Mouse (Mus musculus): Measurements from ENCODE around the gene Nt5c1a. TPM values are rescaled to one million over a fixed set of nuclear protein-coding genes. Genes with fewer than 3 reads are reported as not detected.
A peak's percentile ranks its signal among the peaks of the same experiment; 100 is the strongest.

Nt5c1a gene
- total and polyA plus RNA-seq, 3 experiments = not detected

DNA sequence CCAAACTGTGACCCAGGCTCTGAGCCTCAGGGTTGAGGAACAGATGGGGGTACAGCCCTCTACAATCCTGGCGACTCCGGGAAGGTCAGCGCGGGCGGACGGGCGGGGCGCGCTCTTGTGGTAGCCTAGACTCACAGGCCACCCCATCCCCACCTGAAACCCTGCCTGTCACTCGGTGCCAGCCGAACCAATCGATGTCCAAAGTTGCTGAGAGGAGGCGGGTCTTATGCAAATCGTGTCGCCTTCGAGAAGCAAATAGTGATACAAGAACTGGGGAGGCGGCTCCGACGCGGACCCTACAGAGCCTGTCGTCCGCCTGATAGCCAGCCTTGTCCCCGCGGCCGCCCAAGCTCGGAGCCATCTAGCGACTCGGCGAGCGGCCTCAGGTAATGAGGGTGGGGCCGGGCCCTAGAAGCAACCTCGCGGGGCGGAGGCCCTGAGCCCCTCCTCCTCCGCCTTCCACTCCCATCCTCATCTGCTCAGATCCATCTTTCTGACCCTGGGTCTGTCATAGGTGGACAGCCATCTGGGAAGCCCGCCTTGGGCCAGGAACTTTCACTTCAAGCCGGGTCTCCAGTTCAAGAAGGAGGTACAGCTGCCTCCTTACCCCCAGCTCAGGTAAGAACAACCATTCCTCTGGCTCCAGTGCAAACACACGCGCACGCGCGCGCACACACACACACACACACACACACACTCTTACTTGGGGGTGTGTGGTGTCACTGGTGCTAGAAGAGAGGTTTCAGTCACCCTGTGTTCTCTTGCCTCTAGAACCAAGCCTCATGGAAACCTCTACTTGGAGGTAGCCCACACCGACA, 17.9 kb upstream of the Nt5c1a start:
- ATAC-seq (ENCODE audit: extremely low read depth, insufficient number of reproducible peaks, low FRiP score, poor library complexity, severe bottlenecking) (no peak), DNase-seq (ENCODE audit: low spot score) (no peak)
- Histone ChIP-seq H3K27me3 (ENCODE audit: insufficient read depth, low read length) (peaks cover 35% of the 10 kb centered on the region), H3K4me3 (ENCODE audit: low read depth, low read length) (no peak overlapping the region), H3K4me1 (ENCODE audit: insufficient read depth, low read depth, low read length) (no peaks in the 10 kb centered on the region), H3K9me3 (replicated peaks) (no peaks in the 10 kb centered on the region), H3K36me3 (replicated peaks) (no peaks in the 10 kb centered on the region)
- TF ChIP-seq GATA2 (IDR thresholded peaks at IDR 0.05; ENCODE audit: borderline replicate concordance, low read depth, low read length) (no peak), GATA1 (IDR thresholded peaks at IDR 0.05; ENCODE audit: borderline replicate concordance, low read length) (no peak), CTCF (IDR thresholded peaks at IDR 0.05; ENCODE audit: low read depth, low read length) (no peak), POLR2AphosphoS5 (IDR thresholded peaks at IDR 0.05; ENCODE audit: insufficient replicate concordance, low read depth, low read length) (no peak), TAL1 (conservative IDR thresholded peaks at IDR 0.05; ENCODE audit: low read depth, low read length) (no peak)

DNA sequence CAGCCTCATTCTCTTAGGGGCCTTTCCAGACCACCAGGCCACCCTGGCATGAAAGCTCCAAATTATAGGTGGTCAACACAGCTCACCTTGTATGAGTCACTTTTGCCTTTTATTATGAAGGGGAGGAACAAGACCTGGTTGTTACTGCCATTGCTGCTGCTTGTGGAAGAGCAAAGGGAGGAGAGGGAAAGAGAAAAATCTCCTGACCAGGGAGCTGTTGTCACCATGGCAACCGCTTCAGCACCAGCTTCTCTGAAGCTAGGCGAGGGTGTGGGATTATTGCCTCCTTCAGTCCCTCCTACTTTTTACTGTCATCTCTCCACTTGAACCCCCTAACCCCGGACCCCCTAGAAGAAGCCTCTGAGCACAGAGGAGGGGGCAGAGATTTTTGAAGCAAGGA, 16.5 kb upstream of the Nt5c1a start:
- DNase-seq (ENCODE audit: low spot score) (no peak), ATAC-seq (ENCODE audit: extremely low read depth, insufficient number of reproducible peaks, low FRiP score, poor library complexity, severe bottlenecking) (no peak)
- H3K9me3 ChIP-seq (replicated peaks) = no peaks in the 10 kb centered on the region
- no peak overlapping the region for H3K4me3 ChIP-seq (ENCODE audit: low read depth, low read length)
- TF ChIP-seq TAL1 (conservative IDR thresholded peaks at IDR 0.05; ENCODE audit: low read depth, low read length) = no peak
- TF ChIP-seq GATA2 (IDR thresholded peaks at IDR 0.05; ENCODE audit: borderline replicate concordance, low read depth, low read length) = no peak
- no peak for TF ChIP-seq POLR2AphosphoS5 (IDR thresholded peaks at IDR 0.05; ENCODE audit: insufficient replicate concordance, low read depth, low read length)
- no peak for TF ChIP-seq CTCF (IDR thresholded peaks at IDR 0.05; ENCODE audit: low read depth, low read length)
- no peaks in the 10 kb centered on the region for H3K4me1 ChIP-seq (ENCODE audit: insufficient read depth, low read depth, low read length)
- H3K36me3 ChIP-seq (replicated peaks) = no peaks in the 10 kb centered on the region
- H3K27me3 ChIP-seq (ENCODE audit: insufficient read depth, low read length) = peaks cover 39% of the 10 kb centered on the region

DNA sequence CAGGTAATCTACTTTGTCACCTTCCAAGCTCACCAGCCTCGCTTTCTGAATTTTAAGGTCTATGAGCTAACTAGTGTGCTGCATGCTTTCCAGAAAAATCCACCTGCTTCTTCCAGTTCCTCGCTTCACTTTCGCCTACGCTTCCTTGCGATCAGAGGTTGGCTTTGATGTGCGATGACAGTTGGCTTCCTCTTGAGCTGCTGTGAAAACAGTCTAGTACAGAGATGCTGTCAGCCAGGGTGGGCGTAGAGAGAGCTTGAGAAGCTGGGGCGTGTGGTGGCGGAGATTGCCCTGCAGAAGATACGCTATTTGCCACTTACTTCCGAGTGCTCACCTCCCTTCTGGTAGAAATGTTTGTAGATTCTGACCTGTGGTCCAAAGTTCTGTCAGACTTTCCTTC, 9.0 kb upstream of the Nt5c1a start:
- Histone ChIP-seq H3K27me3 (ENCODE audit: insufficient read depth, low read length) (peaks cover 6% of the 10 kb centered on the region), H3K4me3 (ENCODE audit: low read depth, low read length) (no peak overlapping the region), H3K4me1 (ENCODE audit: insufficient read depth, low read depth, low read length) (no peaks in the 10 kb centered on the region), H3K9me3 (replicated peaks) (no peaks in the 10 kb centered on the region), H3K36me3 (replicated peaks) (no peaks in the 10 kb centered on the region)
- no peak for DNase-seq (ENCODE audit: low spot score)
- no peak for ATAC-seq (ENCODE audit: extremely low read depth, insufficient number of reproducible peaks, low FRiP score, poor library complexity, severe bottlenecking)
- TF ChIP-seq GATA1 (IDR thresholded peaks at IDR 0.05; ENCODE audit: borderline replicate concordance, low read length) = no peak

DNA sequence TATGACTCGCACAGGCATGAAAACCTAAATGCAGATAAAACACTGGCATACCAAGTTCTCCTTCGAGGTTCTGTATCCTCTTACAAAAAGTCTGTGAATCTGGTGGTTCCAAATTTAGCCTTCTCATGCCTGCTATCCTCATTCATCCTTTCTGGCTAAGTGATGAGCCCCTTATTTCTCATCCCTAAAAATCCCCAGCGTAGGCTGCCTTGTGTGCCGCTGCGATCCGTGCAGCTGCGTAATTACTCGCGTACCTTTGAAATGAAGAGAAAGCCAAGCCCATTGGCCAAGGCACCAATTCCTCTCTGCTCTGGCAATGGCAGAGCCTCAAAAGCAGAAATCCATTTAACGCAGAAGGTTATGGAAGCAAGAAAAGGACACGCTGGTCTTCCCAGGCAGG, 7.5 kb upstream of the Nt5c1a start:
- Histone ChIP-seq H3K9me3 (replicated peaks) (no peaks in the 10 kb centered on the region), H3K4me1 (ENCODE audit: insufficient read depth, low read depth, low read length) (no peaks in the 10 kb centered on the region), H3K27me3 (ENCODE audit: insufficient read depth, low read length) (peaks cover 11% of the 10 kb centered on the region), H3K36me3 (replicated peaks) (no peaks in the 10 kb centered on the region), H3K4me3 (ENCODE audit: low read depth, low read length) (no peak overlapping the region)
- TF ChIP-seq GATA1 (IDR thresholded peaks at IDR 0.05; ENCODE audit: borderline replicate concordance, low read length) = no peak
- no peak for TF ChIP-seq TAL1 (conservative IDR thresholded peaks at IDR 0.05; ENCODE audit: low read depth, low read length)
- TF ChIP-seq POLR2AphosphoS5 (IDR thresholded peaks at IDR 0.05; ENCODE audit: insufficient replicate concordance, low read depth, low read length) = no peak
- TF ChIP-seq CTCF (IDR thresholded peaks at IDR 0.05; ENCODE audit: low read depth, low read length) = no peak
- no peak for TF ChIP-seq GATA2 (IDR thresholded peaks at IDR 0.05; ENCODE audit: borderline replicate concordance, low read depth, low read length)
- DNase-seq (ENCODE audit: low spot score) = no peak
- ATAC-seq (ENCODE audit: extremely low read depth, insufficient number of reproducible peaks, low FRiP score, poor library complexity, severe bottlenecking) = no peak

DNA sequence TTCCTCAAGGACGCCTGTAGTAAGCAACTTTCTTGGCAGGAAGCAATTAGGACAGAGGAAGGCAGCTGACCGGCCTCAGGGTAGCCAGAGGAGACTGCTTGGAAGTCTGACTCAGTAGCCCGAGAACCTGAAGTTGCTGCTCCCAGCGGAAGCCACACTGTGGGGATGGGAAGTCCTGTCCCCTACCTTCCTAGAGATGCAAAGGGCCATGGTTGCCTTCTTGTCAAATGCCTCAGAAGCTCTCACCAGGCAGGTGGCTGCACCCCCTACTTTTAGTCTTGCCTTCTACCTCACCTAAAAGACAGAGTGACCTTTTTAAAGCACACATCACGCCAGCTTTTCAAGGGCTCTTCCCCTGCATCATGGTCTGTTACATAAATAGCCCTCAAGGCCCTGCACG, 4.6 kb upstream of the Nt5c1a start:
- peaks cover 17% of the 10 kb centered on the region for H3K27me3 ChIP-seq (ENCODE audit: insufficient read depth, low read length)
- ATAC-seq (ENCODE audit: extremely low read depth, insufficient number of reproducible peaks, low FRiP score, poor library complexity, severe bottlenecking) = no peak

DNA sequence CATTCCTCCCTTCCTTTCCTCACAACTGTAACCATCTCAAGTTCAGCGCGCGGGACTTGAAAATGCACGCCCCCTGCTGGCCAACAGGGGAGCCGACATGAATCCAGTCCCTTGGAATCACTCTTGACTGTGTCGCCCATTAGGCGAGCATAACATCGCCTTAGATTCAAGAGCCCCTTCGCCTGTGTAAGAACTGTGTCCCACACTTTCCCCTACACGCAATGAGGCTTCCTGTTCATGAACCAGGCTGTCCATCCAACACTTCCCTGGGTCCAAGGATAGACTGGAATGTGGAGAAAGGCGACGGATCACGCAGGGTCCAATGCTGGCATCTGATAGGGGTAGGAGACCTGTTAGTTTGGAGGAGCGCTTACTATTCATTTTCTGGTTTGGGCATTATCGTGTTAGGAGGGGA, 526 bp upstream of the Nt5c1a start:
- no peaks in the 10 kb centered on the region for H3K9me3 ChIP-seq (replicated peaks)
- H3K27me3 ChIP-seq (ENCODE audit: insufficient read depth, low read length) = peaks cover 24% of the 10 kb centered on the region
- ATAC-seq (ENCODE audit: extremely low read depth, insufficient number of reproducible peaks, low FRiP score, poor library complexity, severe bottlenecking) (no peak), DNase-seq (ENCODE audit: low spot score) (peak; percentile 59)
- H3K36me3 ChIP-seq (replicated peaks) = no peaks in the 10 kb centered on the region
- H3K4me1 ChIP-seq (ENCODE audit: insufficient read depth, low read depth, low read length) = no peaks in the 10 kb centered on the region
- TF ChIP-seq POLR2AphosphoS5 (IDR thresholded peaks at IDR 0.05; ENCODE audit: insufficient replicate concordance, low read depth, low read length) = no peak
- peak; percentile 75 for TF ChIP-seq CTCF (IDR thresholded peaks at IDR 0.05; ENCODE audit: low read depth, low read length)
- H3K4me3 ChIP-seq (ENCODE audit: low read depth, low read length) = no peak overlapping the region

More for the DNA sequence above, 4.6 kb upstream of the Nt5c1a start:
- no peaks in the 10 kb centered on the region for H3K4me1 ChIP-seq (ENCODE audit: insufficient read depth, low read depth, low read length)
- DNase-seq (ENCODE audit: low spot score) = no peak
- no peaks in the 10 kb centered on the region for H3K9me3 ChIP-seq (replicated peaks)
- H3K4me3 ChIP-seq (ENCODE audit: low read depth, low read length) = no peak overlapping the region
- no peaks in the 10 kb centered on the region for H3K36me3 ChIP-seq (replicated peaks)
- TF ChIP-seq CTCF (IDR thresholded peaks at IDR 0.05; ENCODE audit: low read depth, low read length) = no peak
- TF ChIP-seq GATA1 (IDR thresholded peaks at IDR 0.05; ENCODE audit: borderline replicate concordance, low read length) = no peak
- no peak for TF ChIP-seq TAL1 (conservative IDR thresholded peaks at IDR 0.05; ENCODE audit: low read depth, low read length)
- TF ChIP-seq GATA2 (IDR thresholded peaks at IDR 0.05; ENCODE audit: borderline replicate concordance, low read depth, low read length) = no peak
- TF ChIP-seq POLR2AphosphoS5 (IDR thresholded peaks at IDR 0.05; ENCODE audit: insufficient replicate concordance, low read depth, low read length) = no peak

DNA sequence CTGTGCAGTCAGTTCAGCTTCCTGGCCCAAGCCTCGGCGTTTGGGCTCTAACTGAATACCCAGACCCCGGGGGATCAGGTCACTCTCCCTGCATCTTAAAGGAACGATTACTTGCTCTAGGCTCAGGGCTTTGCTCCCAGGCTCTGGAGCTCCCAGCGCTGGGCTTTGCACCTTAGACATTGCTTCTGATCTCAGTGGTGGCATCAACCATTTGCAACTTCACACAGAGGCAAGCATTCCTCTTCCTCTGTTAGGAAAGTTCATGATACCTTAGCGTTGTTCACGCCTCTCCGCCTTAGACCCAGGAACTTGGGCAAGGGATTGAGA, 753 bp downstream of the Nt5c1a start:
- no peaks in the 10 kb centered on the region for H3K9me3 ChIP-seq (replicated peaks)
- TF ChIP-seq TAL1 (conservative IDR thresholded peaks at IDR 0.05; ENCODE audit: low read depth, low read length) = no peak
- TF ChIP-seq POLR2AphosphoS5 (IDR thresholded peaks at IDR 0.05; ENCODE audit: insufficient replicate concordance, low read depth, low read length) = no peak
- no peak for TF ChIP-seq CTCF (IDR thresholded peaks at IDR 0.05; ENCODE audit: low read depth, low read length)
- no peak for TF ChIP-seq GATA1 (IDR thresholded peaks at IDR 0.05; ENCODE audit: borderline replicate concordance, low read length)
- TF ChIP-seq GATA2 (IDR thresholded peaks at IDR 0.05; ENCODE audit: borderline replicate concordance, low read depth, low read length) = no peak
- no peaks in the 10 kb centered on the region for H3K4me1 ChIP-seq (ENCODE audit: insufficient read depth, low read depth, low read length)
- ATAC-seq (ENCODE audit: extremely low read depth, insufficient number of reproducible peaks, low FRiP score, poor library complexity, severe bottlenecking) = no peak
- H3K27me3 ChIP-seq (ENCODE audit: insufficient read depth, low read length) = peaks cover 22% of the 10 kb centered on the region
- H3K36me3 ChIP-seq (replicated peaks) = no peaks in the 10 kb centered on the region
- no peak for DNase-seq (ENCODE audit: low spot score)
- no peak overlapping the region for H3K4me3 ChIP-seq (ENCODE audit: low read depth, low read length)

Data from G1E (cell line).